Mouse (Mus musculus): ENCODE results near the gene Lzts3. TPM values are rescaled to one million over a fixed set of nuclear protein-coding genes. Genes with fewer than 3 reads are reported as not detected.
A peak's percentile ranks its signal among the peaks of the same experiment; 100 is the strongest.

Lzts3 gene
- 2.8 and 4.0 TPM in 2 replicates for polyA plus RNA-seq (2014; fragmentation: Nextera tagmentation; extraction: Ambion mirVana)

DNA sequence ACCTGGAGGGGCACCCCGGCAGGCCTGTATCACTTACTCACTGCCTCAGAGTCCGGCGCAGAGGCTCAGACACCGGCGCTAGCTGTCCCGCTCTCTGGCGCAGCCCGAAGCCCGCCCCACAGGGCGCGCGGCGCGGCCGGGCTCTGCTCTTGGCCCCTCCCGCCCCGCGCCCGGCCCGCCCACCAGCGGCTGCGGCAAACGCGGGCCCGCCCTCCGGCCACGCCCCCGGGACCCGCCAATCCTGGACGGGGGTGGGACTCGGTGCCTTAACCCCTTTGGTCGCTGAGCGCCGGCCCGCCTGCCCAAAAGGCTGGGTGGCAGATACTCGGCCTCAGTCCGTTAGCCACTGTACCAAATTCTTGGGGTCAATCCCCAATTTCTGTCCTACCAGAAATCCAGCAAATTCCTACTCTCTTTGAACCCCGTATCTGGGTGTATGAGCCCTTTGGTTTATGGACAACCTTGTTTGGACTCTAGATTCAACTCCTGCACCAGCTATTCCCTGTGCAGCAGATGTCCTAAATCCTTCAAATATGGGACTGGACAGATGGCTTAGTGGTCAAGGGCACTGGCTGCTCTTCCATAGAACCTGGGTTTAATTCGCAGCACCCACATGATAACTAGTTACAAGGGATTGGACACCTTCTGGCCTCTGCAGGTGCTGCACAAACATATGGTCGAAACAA, at the start of gene Lzts3:
TSS of gene Lzts3 (minus strand) at position 120 of the 686 bp plus-strand sequence.
- Histone ChIP-seq H3K4me3 (ENCODE audit: low read depth, low read length) (peak within 1 kb of the TSS; percentile 62), H3K9me3 (ENCODE audit: control insufficient read depth, low read depth, low read length) (no peaks in the 10 kb centered on the region), H3K4me2 (replicated peaks; ENCODE audit: low read depth, low read length) (peak within 1 kb of the TSS; percentile 97), H3K27me3 (ENCODE audit: control insufficient read depth, insufficient read depth, low read length) (no peaks in the 10 kb centered on the region), H3K9ac (replicated peaks; ENCODE audit: low read depth, low read length) (peak within 1 kb of the TSS; percentile 58), H3K36me3 (ENCODE audit: control insufficient read depth, insufficient read depth, low read length) (no peaks in the 10 kb centered on the region), H3K27ac (ENCODE audit: low read length) (no peak within 1 kb of the TSS), H3K4me1 (ENCODE audit: control insufficient read depth, insufficient read depth, low read length) (0 out of 2 replicates have a peak, but pooled peaks cover 6% of the 10 kb centered on the region)
- WGBS, result 3% methylated on average over 29 of the region's 40 CpGs
- peak; percentile 93 for ATAC-seq (ENCODE audit: insufficient number of reproducible peaks, insufficient read depth, low FRiP score, low read depth)

DNA sequence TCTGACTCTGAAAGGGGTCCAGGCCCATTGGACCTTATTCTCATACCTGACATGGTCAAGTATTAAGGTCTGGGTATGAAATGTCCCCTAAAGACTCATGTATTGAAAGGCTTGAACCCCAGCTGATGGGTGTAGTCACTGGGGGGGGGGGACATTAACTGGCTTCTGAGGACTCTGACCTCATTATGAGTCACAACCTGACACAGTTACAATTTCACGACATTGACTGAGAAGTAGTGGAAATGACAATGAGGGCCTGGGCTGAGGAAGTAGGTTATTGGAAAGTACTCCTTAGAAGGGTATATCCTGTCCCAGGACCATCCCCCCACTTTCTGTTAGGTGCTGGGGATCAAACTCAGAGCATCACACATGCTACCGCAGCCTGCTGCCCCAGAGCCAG, 46.4 kb upstream of the Lzts3 start:
- Histone ChIP-seq H3K4me3 (ENCODE audit: low read depth, low read length) (no peak overlapping the region), H3K9me3 (ENCODE audit: control insufficient read depth, low read depth, low read length) (no peaks in the 10 kb centered on the region), H3K4me1 (ENCODE audit: control insufficient read depth, insufficient read depth, low read length) (no peaks in the 10 kb centered on the region), H3K36me3 (ENCODE audit: control insufficient read depth, insufficient read depth, low read length) (peaks cover under 1% of the 10 kb centered on the region; the same call in 1 of the 2 replicates), H3K4me2 (replicated peaks; ENCODE audit: low read depth, low read length) (no peak overlapping the region), H3K27me3 (ENCODE audit: control insufficient read depth, insufficient read depth, low read length) (no peaks in the 10 kb centered on the region), H3K9ac (replicated peaks; ENCODE audit: low read depth, low read length) (no peak overlapping the region), H3K27ac (ENCODE audit: low read length) (no peak overlapping the region)
- no peak for ATAC-seq (ENCODE audit: insufficient number of reproducible peaks, insufficient read depth, low FRiP score, low read depth)
- 81% methylated on average over 2 of the region's 2 CpGs for WGBS

DNA sequence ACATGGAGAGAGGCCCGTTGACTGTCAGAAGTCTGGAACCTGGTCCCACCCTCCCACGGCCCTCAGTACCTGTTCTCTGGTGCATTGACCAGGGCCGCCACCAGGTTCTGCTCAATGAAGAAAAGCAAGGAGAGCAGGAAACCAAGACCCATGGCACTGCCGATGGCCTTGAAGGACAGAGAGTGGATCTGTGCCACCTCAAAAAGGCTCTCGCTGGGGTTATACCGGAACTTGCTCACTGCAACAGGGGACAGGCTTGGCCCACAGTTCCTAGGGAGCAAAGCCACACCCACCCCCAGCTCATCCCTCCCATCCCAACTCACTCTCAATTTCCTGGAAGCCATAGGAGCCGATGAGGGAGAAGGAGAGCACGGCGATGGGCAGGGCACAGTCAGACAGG, 42.8 kb upstream of the Lzts3 start:
- Histone ChIP-seq H3K27me3 (ENCODE audit: control insufficient read depth, insufficient read depth, low read length) (no peaks in the 10 kb centered on the region), H3K4me1 (ENCODE audit: control insufficient read depth, insufficient read depth, low read length) (no peaks in the 10 kb centered on the region), H3K4me2 (replicated peaks; ENCODE audit: low read depth, low read length) (no peak overlapping the region), H3K9ac (replicated peaks; ENCODE audit: low read depth, low read length) (no peak overlapping the region), H3K36me3 (ENCODE audit: control insufficient read depth, insufficient read depth, low read length) (peaks cover 18% of the 10 kb centered on the region), H3K27ac (ENCODE audit: low read length) (no peak overlapping the region), H3K9me3 (ENCODE audit: control insufficient read depth, low read depth, low read length) (no peaks in the 10 kb centered on the region), H3K4me3 (ENCODE audit: low read depth, low read length) (no peak overlapping the region)
- WGBS, result 85% methylated on average over 9 of the region's 9 CpGs
- ATAC-seq (ENCODE audit: insufficient number of reproducible peaks, insufficient read depth, low FRiP score, low read depth), result no peak

DNA sequence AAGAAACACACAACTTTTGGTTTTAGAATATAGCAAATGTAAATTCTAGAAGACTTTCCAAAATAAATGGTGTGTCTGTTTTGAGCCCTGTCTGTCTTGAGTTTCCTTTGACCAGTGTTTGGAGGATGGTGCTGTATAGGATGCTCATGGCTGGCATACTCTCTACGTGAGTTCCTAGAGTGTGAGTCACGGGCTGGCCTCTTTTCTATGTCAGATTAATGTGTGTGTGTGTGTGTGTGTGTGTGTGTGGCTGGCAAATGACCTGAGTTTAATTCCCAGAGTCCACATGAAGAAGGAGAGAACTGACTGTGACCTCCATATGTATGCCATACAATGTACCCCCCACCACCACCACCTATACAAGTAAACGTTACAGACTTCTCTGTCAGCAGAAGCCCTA, 38.9 kb upstream of the Lzts3 start:
- peaks cover 55% of the 10 kb centered on the region for H3K36me3 ChIP-seq (ENCODE audit: control insufficient read depth, insufficient read depth, low read length)
- ATAC-seq (ENCODE audit: insufficient number of reproducible peaks, insufficient read depth, low FRiP score, low read depth), result no peak
- H3K27ac ChIP-seq (ENCODE audit: low read length), result no peak overlapping the region
- H3K4me2 ChIP-seq (replicated peaks; ENCODE audit: low read depth, low read length), result no peak overlapping the region
- H3K4me1 ChIP-seq (ENCODE audit: control insufficient read depth, insufficient read depth, low read length), result no peaks in the 10 kb centered on the region
- no peaks in the 10 kb centered on the region for H3K27me3 ChIP-seq (ENCODE audit: control insufficient read depth, insufficient read depth, low read length)
- no peak overlapping the region for H3K9ac ChIP-seq (replicated peaks; ENCODE audit: low read depth, low read length)
- H3K9me3 ChIP-seq (ENCODE audit: control insufficient read depth, low read depth, low read length), result no peaks in the 10 kb centered on the region
- no peak overlapping the region for H3K4me3 ChIP-seq (ENCODE audit: low read depth, low read length)
- WGBS, result 82% methylated on average over 3 of the region's 3 CpGs

DNA sequence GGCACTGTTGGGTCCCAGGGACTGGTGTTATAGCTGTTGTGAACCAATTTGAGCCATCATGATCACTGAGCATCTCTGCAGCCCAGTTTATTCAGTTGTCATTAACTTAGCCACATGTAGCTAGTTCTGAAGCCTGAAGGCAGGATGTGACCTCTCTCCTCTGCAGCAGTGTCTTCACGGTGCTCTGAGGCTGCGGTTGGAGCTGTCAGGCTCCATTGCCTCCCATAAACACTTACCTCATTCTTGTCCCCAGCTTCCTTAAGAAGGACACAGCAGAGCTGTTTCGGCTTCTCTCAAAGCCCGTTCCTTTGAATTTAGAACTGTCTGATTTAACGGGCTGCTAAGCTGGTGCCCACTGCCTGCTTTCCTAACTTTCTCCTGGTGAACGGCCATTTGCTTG, 37.3 kb upstream of the Lzts3 start:
- 94% methylated on average over 6 of the region's 6 CpGs for WGBS
- Histone ChIP-seq H3K27me3 (ENCODE audit: control insufficient read depth, insufficient read depth, low read length) (no peaks in the 10 kb centered on the region), H3K4me3 (ENCODE audit: low read depth, low read length) (no peak overlapping the region), H3K9me3 (ENCODE audit: control insufficient read depth, low read depth, low read length) (no peaks in the 10 kb centered on the region), H3K4me2 (replicated peaks; ENCODE audit: low read depth, low read length) (no peak overlapping the region), H3K27ac (ENCODE audit: low read length) (no peak overlapping the region), H3K36me3 (ENCODE audit: control insufficient read depth, insufficient read depth, low read length) (peaks cover 72% of the 10 kb centered on the region), H3K4me1 (ENCODE audit: control insufficient read depth, insufficient read depth, low read length) (no peaks in the 10 kb centered on the region), H3K9ac (replicated peaks; ENCODE audit: low read depth, low read length) (no peak overlapping the region)
- ATAC-seq (ENCODE audit: insufficient number of reproducible peaks, insufficient read depth, low FRiP score, low read depth), result no peak

DNA sequence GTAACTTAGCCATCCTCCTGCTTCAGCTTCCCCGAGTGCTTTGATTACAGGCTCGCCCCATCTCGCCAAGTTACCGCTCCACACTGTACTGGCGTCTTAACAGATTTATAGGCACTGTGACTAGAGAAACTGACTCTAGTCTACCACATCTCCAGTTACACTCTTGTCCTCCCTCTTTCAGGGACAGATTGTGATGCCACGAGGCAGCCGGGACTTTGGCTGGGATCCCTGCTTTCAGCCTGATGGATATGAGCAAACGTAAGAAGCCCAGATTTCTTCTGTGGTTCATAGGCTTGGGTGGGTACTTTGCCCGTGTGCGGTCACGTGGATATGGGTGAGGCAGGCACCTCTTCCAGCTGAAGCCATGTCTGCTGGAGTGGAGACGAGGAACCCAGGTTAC, 36.6 kb upstream of the Lzts3 start:
- H3K36me3 ChIP-seq (ENCODE audit: control insufficient read depth, insufficient read depth, low read length), result peaks cover 77% of the 10 kb centered on the region
- H3K27me3 ChIP-seq (ENCODE audit: control insufficient read depth, insufficient read depth, low read length), result no peaks in the 10 kb centered on the region
- no peaks in the 10 kb centered on the region for H3K9me3 ChIP-seq (ENCODE audit: control insufficient read depth, low read depth, low read length)
- H3K27ac ChIP-seq (ENCODE audit: low read length), result no peak overlapping the region
- 92% methylated on average over 12 of the region's 12 CpGs for WGBS
- no peak for ATAC-seq (ENCODE audit: insufficient number of reproducible peaks, insufficient read depth, low FRiP score, low read depth)
- no peaks in the 10 kb centered on the region for H3K4me1 ChIP-seq (ENCODE audit: control insufficient read depth, insufficient read depth, low read length)
- no peak overlapping the region for H3K4me3 ChIP-seq (ENCODE audit: low read depth, low read length)
- no peak overlapping the region for H3K9ac ChIP-seq (replicated peaks; ENCODE audit: low read depth, low read length)
- no peak overlapping the region for H3K4me2 ChIP-seq (replicated peaks; ENCODE audit: low read depth, low read length)

DNA sequence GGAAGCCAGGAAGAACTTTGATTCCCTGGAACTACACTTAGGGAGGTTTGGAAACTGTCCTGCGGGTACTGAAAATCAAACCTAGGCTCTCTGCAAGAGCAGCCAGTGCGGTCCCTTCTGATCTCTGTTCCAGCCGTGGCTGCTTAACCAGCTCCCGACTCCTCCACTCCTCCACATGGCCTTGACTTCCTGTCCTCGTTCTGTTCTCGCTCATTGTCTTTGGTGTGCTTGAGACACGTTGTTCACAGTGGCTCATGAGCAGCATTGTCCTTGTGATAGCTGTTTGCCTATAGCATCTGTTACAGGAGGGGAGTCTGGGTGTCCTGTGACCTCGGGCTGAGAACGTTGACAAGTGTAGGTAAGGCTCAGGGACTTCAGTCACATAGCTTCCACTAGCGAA, 34.6 kb upstream of the Lzts3 start:
- Histone ChIP-seq H3K4me3 (ENCODE audit: low read depth, low read length) (no peak overlapping the region), H3K9me3 (ENCODE audit: control insufficient read depth, low read depth, low read length) (no peaks in the 10 kb centered on the region), H3K27ac (ENCODE audit: low read length) (no peak overlapping the region), H3K36me3 (ENCODE audit: control insufficient read depth, insufficient read depth, low read length) (peaks cover 74% of the 10 kb centered on the region), H3K27me3 (ENCODE audit: control insufficient read depth, insufficient read depth, low read length) (no peaks in the 10 kb centered on the region), H3K4me1 (ENCODE audit: control insufficient read depth, insufficient read depth, low read length) (no peaks in the 10 kb centered on the region), H3K9ac (replicated peaks; ENCODE audit: low read depth, low read length) (no peak overlapping the region), H3K4me2 (replicated peaks; ENCODE audit: low read depth, low read length) (no peak overlapping the region)
- no peak for ATAC-seq (ENCODE audit: insufficient number of reproducible peaks, insufficient read depth, low FRiP score, low read depth)
- WGBS, result 84% methylated on average over 10 of the region's 10 CpGs

DNA sequence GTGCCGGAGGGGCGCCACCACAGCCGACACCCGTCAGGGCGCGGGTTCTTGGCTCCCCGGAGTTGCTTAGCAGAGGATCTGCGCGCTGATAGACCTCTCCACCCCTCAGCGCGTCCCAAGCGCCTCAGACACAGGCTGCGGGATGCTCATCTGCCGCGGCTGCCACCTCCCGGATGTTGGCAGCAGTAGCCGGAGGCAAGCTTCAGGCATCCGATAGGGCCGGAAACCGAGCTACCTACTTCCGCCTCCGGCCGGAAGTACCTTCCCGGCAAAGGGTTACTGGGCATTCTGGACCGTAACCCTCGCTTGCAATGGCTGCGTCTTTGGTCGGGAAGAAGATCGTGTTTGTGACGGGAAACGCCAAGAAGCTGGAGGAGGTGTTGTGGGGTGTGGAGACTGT, 25.0 kb upstream of the Lzts3 start, which contains the start of gene Itpa:
TSS of gene Itpa (plus strand) at position 52 of the 400 bp plus-strand sequence.
- peaks cover 12% of the 10 kb centered on the region for H3K36me3 ChIP-seq (ENCODE audit: control insufficient read depth, insufficient read depth, low read length)
- H3K27ac ChIP-seq (ENCODE audit: low read length), result peak within 1 kb of the TSS; percentile 61
- peak within 1 kb of the TSS; percentile 78 for H3K9ac ChIP-seq (replicated peaks; ENCODE audit: low read depth, low read length)
- peak within 1 kb of the TSS; percentile 68 for H3K4me3 ChIP-seq (ENCODE audit: low read depth, low read length)
- H3K4me1 ChIP-seq (ENCODE audit: control insufficient read depth, insufficient read depth, low read length), result peaks cover 8% of the 10 kb centered on the region; the same call in 1 of the 2 replicates
- H3K4me2 ChIP-seq (replicated peaks; ENCODE audit: low read depth, low read length), result peak within 1 kb of the TSS; percentile 83
- peak; percentile 53 for ATAC-seq (ENCODE audit: insufficient number of reproducible peaks, insufficient read depth, low FRiP score, low read depth)
- WGBS, result under 1% methylated on average over 31 of the region's 31 CpGs
- H3K27me3 ChIP-seq (ENCODE audit: control insufficient read depth, insufficient read depth, low read length), result no peaks in the 10 kb centered on the region
- H3K9me3 ChIP-seq (ENCODE audit: control insufficient read depth, low read depth, low read length), result no peaks in the 10 kb centered on the region

Data from stomach, embryonic 14.5 days (tissue).